Mouse (Mus musculus) stomach, embryonic 14.5 days (tissue): ENCODE results near the gene Abca2. TPM values are rescaled to one million over a fixed set of nuclear protein-coding genes. Genes with fewer than 3 reads are reported as not detected.

Experiments used
- ATAC-seq: fragments of 200-750 bp; cut with Nextera tagmentation; 2 replicates; pipeline ENCODE4 v1.8.0; 2017; ENCODE audit warnings: low read depth, moderate TSS enrichment; ENCODE audit not compliant: insufficient number of reproducible peaks, insufficient read depth, low FRiP score
- H3K27ac ChIP-seq: fragments of 300-500 bp; sonication (generic); 2 replicates; pipeline ENCODE4 v1.5.1; 2014; ENCODE audit warnings: mild to moderate bottlenecking, low read length, moderate library complexity, mixed read lengths
- H3K27me3 ChIP-seq: fragments of 300-500 bp; sonication (generic); 2 replicates; pipeline ENCODE4 v1.6.1; 2014; ENCODE audit warnings: low read length, control low read depth, mixed read lengths; ENCODE audit not compliant: control insufficient read depth, insufficient read depth
- H3K36me3 ChIP-seq: fragments of 300-500 bp; sonication (generic); 2 replicates; pipeline ENCODE4 v1.6.1; 2014; ENCODE audit warnings: mild to moderate bottlenecking, control low read depth, low read length, moderate library complexity, mixed read lengths; ENCODE audit not compliant: control insufficient read depth, insufficient read depth
- H3K4me1 ChIP-seq: fragments of 300-500 bp; sonication (generic); 2 replicates; pipeline ENCODE4 v1.6.1; 2014; ENCODE audit warnings: low read length, control low read depth, mixed read lengths; ENCODE audit not compliant: control insufficient read depth, insufficient read depth
- H3K4me2 ChIP-seq: fragments of 300-500 bp; sonication (generic); replicated peaks from 2 replicates; pipeline ENCODE4 v1.6.1; 2014; ENCODE audit warnings: low read depth, low read length, control low read depth
- H3K4me3 ChIP-seq: fragments of 300-500 bp; sonication (generic); 2 replicates; pipeline ENCODE4 v1.5.1; 2014; ENCODE audit warnings: low read depth, low read length, control low read depth
- H3K9ac ChIP-seq: fragments of 300-500 bp; sonication (generic); replicated peaks from 2 replicates; pipeline ENCODE4 v1.6.1; 2014; ENCODE audit warnings: low read depth, mild to moderate bottlenecking, control low read depth, low read length, moderate library complexity, mixed read lengths
- H3K9me3 ChIP-seq: fragments of 300-500 bp; sonication (generic); 2 replicates; pipeline ENCODE4 v1.6.1; 2016; ENCODE audit warnings: low read depth, low read length, control low read depth; ENCODE audit not compliant: control insufficient read depth
- WGBS: fragments of 180-500 bp; shearing (Covaris S2); extraction: QIAGEN DNeasy Blood & Tissue Kit; methylation state at CpG from one replicate; pipeline ENCODE4 v1.1.7; 2014; 5-methylcytosine and 5-hydroxymethylcytosine counted together
- microRNA-seq: library from miRNA; unstranded; fragments of <30 nt; microRNA quantifications from one replicate; pipeline ENCODE4, GENCODE M21; 2016
- polyA plus RNA-seq: library from polyadenylated mRNA; unstranded; fragments of >200 nt; fragmentation: Nextera tagmentation; extraction: Ambion mirVana; gene quantifications from 2 replicates; pipeline ENCODE4 v1.2.1, GENCODE M21; 2014

Gene Abca2
- polyA plus RNA-seq, 1 experiment from 2014 or later, result 5.4 TPM

DNA sequence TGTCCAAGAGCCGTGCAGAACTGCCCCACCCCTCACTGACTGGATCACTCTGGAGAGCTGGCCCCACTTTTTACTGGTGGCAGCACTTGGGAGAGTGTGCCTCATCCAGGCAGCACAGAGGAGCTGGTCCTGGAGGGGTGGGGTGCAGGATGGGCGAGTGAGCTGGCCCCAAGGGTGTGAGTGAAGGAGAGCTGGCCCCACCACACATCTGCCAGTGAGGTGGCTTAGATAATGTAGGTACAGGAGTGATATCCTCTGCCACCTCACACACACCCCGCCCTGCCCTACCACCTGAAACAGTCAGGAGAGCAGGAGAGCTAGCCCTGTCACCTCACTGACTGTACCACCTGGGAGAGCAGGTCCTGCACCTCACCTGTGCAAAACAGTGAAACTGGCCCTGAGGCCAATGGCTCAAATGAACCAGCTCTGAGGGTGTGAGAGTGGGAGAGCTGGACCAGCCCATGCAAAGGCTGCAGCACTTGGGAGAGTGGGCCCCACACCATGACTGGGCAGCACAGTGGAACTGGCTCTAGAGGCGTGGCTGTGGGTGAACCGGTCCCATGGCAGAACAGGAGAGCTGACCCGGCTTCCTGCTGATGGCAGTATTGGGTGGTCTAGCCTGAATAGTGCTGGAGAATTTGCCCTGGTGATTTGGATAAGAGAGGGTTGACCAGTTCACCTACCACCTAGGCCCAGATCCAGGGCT is 59.6 kb downstream of the Abca2 start:
- no peaks in the 10 kb centered on the region for H3K9me3 ChIP-seq
- H3K4me1 ChIP-seq, result no peaks in the 10 kb centered on the region
- H3K27me3 ChIP-seq, result no peaks in the 10 kb centered on the region
- H3K9ac ChIP-seq, result no peak overlapping the region
- 66% methylated on average over 6 of the region's 6 CpGs for WGBS
- no peak overlapping the region for H3K27ac ChIP-seq
- no peaks in the 10 kb centered on the region for H3K36me3 ChIP-seq
- no peak overlapping the region for H3K4me3 ChIP-seq
- ATAC-seq, result no peak
- no peak overlapping the region for H3K4me2 ChIP-seq

GRCm38 (mm10) chr2:25488671-25489068 is 60.2 kb downstream of the Abca2 start:
- H3K9me3 ChIP-seq, result no peaks in the 10 kb centered on the region
- no peak overlapping the region for H3K4me2 ChIP-seq
- H3K27me3 ChIP-seq, result no peaks in the 10 kb centered on the region
- WGBS, result 76% methylated on average over 7 of the region's 7 CpGs
- no peaks in the 10 kb centered on the region for H3K36me3 ChIP-seq
- no peaks in the 10 kb centered on the region for H3K4me1 ChIP-seq
- no peak overlapping the region for H3K27ac ChIP-seq
- ATAC-seq, result no peak
- no peak overlapping the region for H3K9ac ChIP-seq
- H3K4me3 ChIP-seq, result no peak overlapping the region

DNA sequence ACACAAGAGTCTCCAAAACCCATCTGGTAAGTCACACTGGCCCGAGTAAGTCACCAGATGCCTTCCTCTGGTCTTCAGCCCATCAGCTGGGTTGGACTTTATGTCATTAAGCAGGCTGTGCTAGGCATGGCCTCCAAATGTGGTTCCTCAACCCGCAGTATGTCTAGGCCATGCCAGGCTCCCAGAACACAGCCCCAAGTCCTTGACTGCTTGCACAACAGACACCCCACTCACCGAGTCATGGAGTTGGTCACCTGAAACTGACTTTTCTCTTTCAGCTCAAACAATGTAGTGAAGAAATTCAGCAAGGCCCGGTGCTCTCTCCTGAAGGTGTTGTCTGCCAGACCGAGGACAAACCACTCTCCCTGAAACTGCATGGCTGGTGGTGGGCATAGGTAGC is 64.5 kb downstream of the Abca2 start:
- 83% methylated on average over 5 of the region's 5 CpGs for WGBS
- no peaks in the 10 kb centered on the region for H3K4me1 ChIP-seq
- H3K9me3 ChIP-seq, result no peaks in the 10 kb centered on the region
- no peaks in the 10 kb centered on the region for H3K36me3 ChIP-seq
- ATAC-seq, result no peak
- no peak overlapping the region for H3K4me2 ChIP-seq
- no peak overlapping the region for H3K4me3 ChIP-seq
- no peaks in the 10 kb centered on the region for H3K27me3 ChIP-seq
- H3K27ac ChIP-seq, result no peak overlapping the region
- no peak overlapping the region for H3K9ac ChIP-seq

- WGBS, result 91% methylated on average over 5 of the region's 5 CpGs
- Histone ChIP-seq H3K27me3 (no peaks in the 10 kb centered on the region), H3K4me1 (no peaks in the 10 kb centered on the region), H3K36me3 (no peaks in the 10 kb centered on the region), H3K4me3 (no peak within 1 kb of the TSS), H3K27ac (no peak within 1 kb of the TSS), H3K9ac (no peak within 1 kb of the TSS), H3K4me2 (no peak within 1 kb of the TSS), H3K9me3 (no peaks in the 10 kb centered on the region)
- ATAC-seq, result no peak
Observed at GRCm38 (mm10) chr2:25493476-25493961, 65.0 kb downstream of the Abca2 start, which contains the start of gene Lcn12. TSS of gene Lcn12 (minus strand) at chr2:25493911.

- H3K27me3 ChIP-seq, result no peaks in the 10 kb centered on the region
- H3K9ac ChIP-seq, result no peak overlapping the region
- H3K9me3 ChIP-seq, result no peaks in the 10 kb centered on the region
- H3K4me1 ChIP-seq, result peaks cover 2% of the 10 kb centered on the region
- H3K27ac ChIP-seq, result no peak overlapping the region
- WGBS, result 48% methylated on average over 4 of the region's 4 CpGs
- ATAC-seq, result no peak
- H3K4me2 ChIP-seq, result no peak overlapping the region
- H3K36me3 ChIP-seq, result no peaks in the 10 kb centered on the region
- no peak overlapping the region for H3K4me3 ChIP-seq
Observed at GRCm38 (mm10) chr2:25496462-25496861, 68.0 kb downstream of the Abca2 start.

Small RNA genes lying within 50 kb of the gene (microRNA-seq; reads per million reads assigned to microRNA genes)
- gene Mir3087, result not detected

Other genes starting within 250 kb of the Abca2 start
- 8.0 and 8.9 TPM in 2 replicates for gene Nrarp, start 247.9 kb upstream of the Abca2 start, polyA plus RNA-seq
- 12.8 and 15.8 TPM in 2 replicates for gene Tor4a, start 231.8 kb upstream of the Abca2 start, polyA plus RNA-seq
- 102 TPM in 2 replicates for gene Nelfb, start 217.2 kb upstream of the Abca2 start, polyA plus RNA-seq
- not detected in 2 replicates for gene Stpg3, start 214.1 kb upstream of the Abca2 start, polyA plus RNA-seq
- gene Fam166a, start 210.0 kb upstream of the Abca2 start, polyA plus RNA-seq, result not detected in 2 replicates
- gene Tubb4b, start 204.0 kb upstream of the Abca2 start, polyA plus RNA-seq, result 512 and 519 TPM in 2 replicates
- gene Slc34a3, start 194.3 kb upstream of the Abca2 start, polyA plus RNA-seq, result 0.14 TPM in 1 of 2 replicates, not detected in the other
- not detected in 2 replicates for gene Rnf224, start 191.9 kb upstream of the Abca2 start, polyA plus RNA-seq
- 10.9 and 11.9 TPM in 2 replicates for gene Rnf208, start 186.4 kb upstream of the Abca2 start, polyA plus RNA-seq
- 0.49 and 1.0 TPM in 2 replicates for gene Cysrt1, start 186.3 kb upstream of the Abca2 start, polyA plus RNA-seq
- 5.9 and 8.5 TPM in 2 replicates for gene AL732309.1, start 181.8 kb upstream of the Abca2 start, polyA plus RNA-seq
- gene Tmem203, start 173.3 kb upstream of the Abca2 start, polyA plus RNA-seq, result 14.7 and 16.8 TPM in 2 replicates
- gene Tprn, start 166.1 kb upstream of the Abca2 start, polyA plus RNA-seq, result 6.2 and 8.5 TPM in 2 replicates
- gene Ssna1, start 156.3 kb upstream of the Abca2 start, polyA plus RNA-seq, result 241 and 246 TPM in 2 replicates
- 108 and 116 TPM in 2 replicates for gene Anapc2, start 156.2 kb upstream of the Abca2 start, polyA plus RNA-seq
- not detected in 2 replicates for gene Tmem210, start 140.6 kb upstream of the Abca2 start, polyA plus RNA-seq
- 1.9 and 3.4 TPM in 2 replicates for gene Lrrc26, start 138.8 kb upstream of the Abca2 start, polyA plus RNA-seq
- gene Grin1, start 109.5 kb upstream of the Abca2 start, polyA plus RNA-seq, result 1.8 and 3.2 TPM in 2 replicates
- 98.7 and 111 TPM in 2 replicates for gene Man1b1, start 96.4 kb upstream of the Abca2 start, polyA plus RNA-seq
- gene Dpp7, start 72.3 kb upstream of the Abca2 start, polyA plus RNA-seq, result 16.8 and 19.5 TPM in 2 replicates
- 21.9 and 27.2 TPM in 2 replicates for gene Uap1l1, start 63.0 kb upstream of the Abca2 start, polyA plus RNA-seq
- 31.3 and 36.4 TPM in 2 replicates for gene Sapcd2, start 56.4 kb upstream of the Abca2 start, polyA plus RNA-seq
- gene Entpd2, start 32.8 kb upstream of the Abca2 start, polyA plus RNA-seq, result 8.0 and 9.0 TPM in 2 replicates
- 48.3 and 53.7 TPM in 2 replicates for gene Npdc1, start 29.4 kb upstream of the Abca2 start, polyA plus RNA-seq
- gene Fut7, start 5.4 kb upstream of the Abca2 start, polyA plus RNA-seq, result 0.12 TPM in 1 of 2 replicates, not detected in the other
- gene Clic3, start 28.1 kb downstream of the Abca2 start, polyA plus RNA-seq, result 7.2 and 9.0 TPM in 2 replicates
- 30.3 and 34.2 TPM in 2 replicates for gene Paxx, start 32.4 kb downstream of the Abca2 start, polyA plus RNA-seq
- 5.3 and 6.4 TPM in 2 replicates for gene Ptgds, start 41.3 kb downstream of the Abca2 start, polyA plus RNA-seq
- not detected in 2 replicates for gene Lcn12, start 65.2 kb downstream of the Abca2 start, polyA plus RNA-seq
- gene Fbxw5, start 72.0 kb downstream of the Abca2 start, polyA plus RNA-seq, result 77.5 and 79.3 TPM in 2 replicates
- gene C8g, start 73.0 kb downstream of the Abca2 start, polyA plus RNA-seq, result 4.8 and 7.4 TPM in 2 replicates
- 30.5 and 33.2 TPM in 2 replicates for gene Traf2, start 118.2 kb downstream of the Abca2 start, polyA plus RNA-seq
- 342 and 346 TPM in 2 replicates for gene Edf1, start 129.1 kb downstream of the Abca2 start, polyA plus RNA-seq
- gene Mamdc4, start 146.1 kb downstream of the Abca2 start, polyA plus RNA-seq, result 3.6 and 5.5 TPM in 2 replicates
- gene Phpt1, start 146.5 kb downstream of the Abca2 start, polyA plus RNA-seq, result 225 and 231 TPM in 2 replicates
- gene Ajm1, start 153.1 kb downstream of the Abca2 start, polyA plus RNA-seq, result 0.70 and 1.3 TPM in 2 replicates
- 67.2 and 69.0 TPM in 2 replicates for gene Rabl6, start 179.8 kb downstream of the Abca2 start, polyA plus RNA-seq
- 0.19 and 0.24 TPM in 2 replicates for gene Ccdc183, start 189.0 kb downstream of the Abca2 start, polyA plus RNA-seq
- gene Tmem141, start 193.3 kb downstream of the Abca2 start, polyA plus RNA-seq, result 25.5 and 26.3 TPM in 2 replicates
- gene Fcna, start 199.3 kb downstream of the Abca2 start, polyA plus RNA-seq, result 0.98 and 1.4 TPM in 2 replicates
- gene Lcn8, start 224.4 kb downstream of the Abca2 start, polyA plus RNA-seq, result not detected in 2 replicates
- gene Lcn5, start 229.2 kb downstream of the Abca2 start, polyA plus RNA-seq, result not detected in 2 replicates
- gene Lcn6, start 248.1 kb downstream of the Abca2 start, polyA plus RNA-seq, result not detected in 2 replicates